Mouse (Mus musculus) MEL (cell line): ENCODE measurements around the gene Ubtf.

Experiments
- CTCF ChIP-seq, 3 experiments: IDR thresholded peaks in 2 of 3; conservative IDR thresholded peaks in 1 of 3; 2 replicates each; pipeline ENCODE4 v1.5.1; 2011 to 2012; ENCODE audit warnings: low read length in 3 of 3, low read depth in 2 of 3, mild to moderate bottlenecking in 2 of 3, improper control_type of control experiment in 1 of 3, inconsistent platforms in 1 of 3, mixed read lengths in 1 of 3, moderate library complexity in 1 of 3; ENCODE audit not compliant: control insufficient read depth in 1 of 3, insufficient read depth in 1 of 3, poor library complexity in 1 of 3, severe bottlenecking in 1 of 3
- E2F4 ChIP-seq: IDR thresholded peaks from 2 replicates; pipeline ENCODE4 v1.6.1; 2011; ENCODE audit warnings: low read depth, low read length, improper control_type of control experiment, borderline replicate concordance
- ELF1 ChIP-seq: IDR thresholded peaks from 2 replicates; pipeline ENCODE4 v1.6.1; 2014; ENCODE audit warnings: low read depth, mild to moderate bottlenecking, inconsistent platforms, low read length, improper control_type of control experiment, moderate library complexity
- EP300 ChIP-seq, 2 experiments: IDR thresholded peaks; 2 replicates each; pipeline ENCODE4 v1.6.1; 2011; ENCODE audit warnings: improper control_type of control experiment in 2 of 2, low read length in 2 of 2, low read depth in 1 of 2, mild to moderate bottlenecking in 1 of 2
- GATA1 ChIP-seq: IDR thresholded peaks from 2 replicates; pipeline ENCODE4 v1.6.1; 2011; ENCODE audit warnings: low read depth, low read length, improper control_type of control experiment
- MYB ChIP-seq: IDR thresholded peaks from 2 replicates; pipeline ENCODE4 v1.6.1; 2011; ENCODE audit warnings: mild to moderate bottlenecking, low read depth, low read length, improper control_type of control experiment
- MYC ChIP-seq: IDR thresholded peaks from 2 replicates; pipeline ENCODE4 v1.6.1; 2011; ENCODE audit warnings: low read depth, mild to moderate bottlenecking, low read length, improper control_type of control experiment, moderate library complexity
- POLR2A ChIP-seq, 2 experiments: IDR thresholded peaks; 2 replicates each; pipeline ENCODE4 v1.6.1; 2011 to 2012; ENCODE audit warnings: low read length in 2 of 2, mild to moderate bottlenecking in 2 of 2, control low read depth in 1 of 2, improper control_type of control experiment in 1 of 2, low read depth in 1 of 2, moderate library complexity in 1 of 2; ENCODE audit not compliant: control insufficient read depth in 1 of 2, insufficient read depth in 1 of 2, poor library complexity in 1 of 2
- RCOR1 ChIP-seq: IDR thresholded peaks from 2 replicates; pipeline ENCODE4 v1.6.1; 2012; ENCODE audit warnings: low read depth, mild to moderate bottlenecking, inconsistent platforms, low read length, improper control_type of control experiment
- USF2 ChIP-seq, 2 experiments: IDR thresholded peaks; 2 replicates each; pipeline ENCODE4 v1.6.1; 2011 to 2012; ENCODE audit warnings: improper control_type of control experiment in 2 of 2, low read length in 2 of 2, borderline replicate concordance in 1 of 2, inconsistent platforms in 1 of 2, low read depth in 1 of 2, mild to moderate bottlenecking in 1 of 2; ENCODE audit not compliant: insufficient read depth in 1 of 2
- ZC3H11A ChIP-seq: IDR thresholded peaks from 2 replicates; pipeline ENCODE4 v1.6.1; 2012; ENCODE audit warnings: low read depth, mild to moderate bottlenecking, inconsistent platforms, low read length, improper control_type of control experiment
- ZKSCAN1 ChIP-seq: IDR thresholded peaks from 2 replicates; pipeline ENCODE4 v1.6.1; 2012; ENCODE audit warnings: low read depth, mild to moderate bottlenecking, inconsistent platforms, low read length, improper control_type of control experiment, moderate library complexity

- no peak for TF ChIP-seq CTCF (IDR thresholded peaks at IDR 0.05 in 2 of 3, conservative IDR thresholded peaks at IDR 0.05 in 1 of 3; ENCODE audit: control insufficient read depth in 1 of 3, insufficient read depth in 1 of 3, low read depth in 2 of 3, low read length in 3 of 3, poor library complexity in 1 of 3, severe bottlenecking in 1 of 3)
- TF ChIP-seq MYC = no peak
- no peak for TF ChIP-seq MYB
- no peak for TF ChIP-seq GATA1
- no peak for TF ChIP-seq USF2 (IDR thresholded peaks at IDR 0.05; ENCODE audit: borderline replicate concordance in 1 of 2, insufficient read depth in 1 of 2, low read depth in 1 of 2, low read length in 2 of 2)
- TF ChIP-seq RCOR1 = no peak
- no peak for TF ChIP-seq ELF1
- no peak for TF ChIP-seq ZC3H11A
- TF ChIP-seq E2F4 = no peak
- no peak for TF ChIP-seq ZKSCAN1
- TF ChIP-seq EP300 (IDR thresholded peaks at IDR 0.05; ENCODE audit: low read depth in 1 of 2, low read length in 2 of 2) = no peak
- TF ChIP-seq POLR2A (IDR thresholded peaks at IDR 0.05; ENCODE audit: control insufficient read depth in 1 of 2, insufficient read depth in 1 of 2, low read depth in 1 of 2, low read length in 2 of 2, poor library complexity in 1 of 2) = no peak
Observed at GRCm38 (mm10) chr11:102293971-102294370, 25.6 kb downstream of the Ubtf start.
